Comparison of ENCODE assay signal across 32 mouse cellular contexts in the genomic region with DNA sequence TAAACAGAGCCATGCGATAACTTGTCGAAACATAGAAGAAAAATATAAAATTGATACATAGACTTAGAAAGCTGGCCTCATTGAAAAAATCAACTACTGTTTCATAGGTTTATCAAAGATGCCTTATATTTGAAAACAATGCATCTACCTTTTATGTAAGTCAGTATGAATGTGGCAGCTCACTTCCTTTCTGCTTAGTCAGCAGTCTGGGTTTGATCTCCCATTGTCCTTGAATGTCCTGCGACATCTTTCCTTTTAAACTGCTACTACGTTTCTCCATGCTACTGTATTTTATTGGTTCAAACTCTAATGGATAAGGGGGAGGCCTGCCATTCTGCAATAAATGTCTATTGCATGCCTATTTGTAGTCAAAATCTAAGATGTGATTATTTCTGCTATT.
"Had no signal": no experiment of that assay in that cellular context is flagged by ENCODE, and none has a peak within 500 bp of the region (broad histone marks: within the 10 kb centered on the region; RNA-seq: fewer than 3 reads in every experiment).

No protein-coding gene starts in this region.

- H3K4me2 ChIP-seq: limb, embryonic 12.5 days; limb, embryonic 13.5 days; limb, embryonic 15.5 days; liver, embryonic 11.5 days; liver, embryonic 12.5 days; liver, embryonic 13.5 days; liver, embryonic 15.5 days; lung, embryonic 14.5 days; lung, embryonic 15.5 days; midbrain, embryonic 11.5 days; midbrain, embryonic 12.5 days; midbrain, embryonic 13.5 days; midbrain, embryonic 15.5 days; neural tube, embryonic 12.5 days had no signal

- H3K27ac ChIP-seq: limb, embryonic 10.5 days; limb, embryonic 12.5 days; limb, embryonic 13.5 days; limb, embryonic 15.5 days; liver, embryonic 12.5 days; liver, embryonic 13.5 days; liver, embryonic 14.5 days; liver, embryonic 15.5 days; lung, embryonic 15.5 days; macrophage; midbrain, embryonic 10.5 days; midbrain, embryonic 12.5 days; midbrain, embryonic 13.5 days; midbrain, embryonic 15.5 days; neural tube, embryonic 12.5 days had no signal

- H3K4me3 ChIP-seq: limb, embryonic 10.5 days; limb, embryonic 12.5 days; limb, embryonic 13.5 days; limb, embryonic 15.5 days; liver, embryonic 12.5 days; liver, embryonic 13.5 days; liver, embryonic 15.5 days; lung, embryonic 15.5 days; megakaryocyte, embryonic 14.5 days; midbrain, embryonic 10.5 days; midbrain, embryonic 12.5 days; midbrain, embryonic 13.5 days; midbrain, embryonic 15.5 days; myocyte; neural tube, embryonic 12.5 days had no signal

- H3K36me3 ChIP-seq: limb, embryonic 10.5 days; limb, embryonic 12.5 days; limb, embryonic 13.5 days; limb, embryonic 15.5 days; liver, embryonic 12.5 days; liver, embryonic 13.5 days; liver, embryonic 15.5 days; lung, embryonic 15.5 days; midbrain, embryonic 10.5 days; midbrain, embryonic 12.5 days; midbrain, embryonic 13.5 days; midbrain, embryonic 15.5 days; neural tube, embryonic 12.5 days had no signal

- H3K9me3 ChIP-seq: limb, embryonic 10.5 days; limb, embryonic 12.5 days; limb, embryonic 13.5 days; limb, embryonic 15.5 days; liver, embryonic 12.5 days; liver, embryonic 13.5 days; liver, embryonic 15.5 days; lung, embryonic 15.5 days; megakaryocyte, embryonic 14.5 days; midbrain, embryonic 10.5 days; midbrain, embryonic 12.5 days; midbrain, embryonic 13.5 days; midbrain, embryonic 15.5 days; neural tube, embryonic 12.5 days had no signal

- H3K9ac ChIP-seq: limb, embryonic 12.5 days; limb, embryonic 13.5 days; limb, embryonic 15.5 days; liver, embryonic 12.5 days; liver, embryonic 13.5 days; liver, embryonic 14.5 days; liver, embryonic 15.5 days; liver, postnatal 0 days; lung, embryonic 14.5 days; lung, embryonic 15.5 days; midbrain, embryonic 12.5 days; midbrain, embryonic 13.5 days; midbrain, embryonic 15.5 days; neural tube, embryonic 12.5 days had no signal

- ATAC-seq: liver, embryonic 12.5 days; liver, postnatal 0 days; lung, postnatal 0 days; midbrain, embryonic 13.5 days; midbrain, embryonic 15.5 days; midbrain, embryonic 16.5 days had no signal

- H3K4me1 ChIP-seq: limb, embryonic 10.5 days; limb, embryonic 12.5 days; limb, embryonic 13.5 days; limb, embryonic 15.5 days; liver, embryonic 12.5 days; liver, embryonic 13.5 days; liver, embryonic 15.5 days; lung, embryonic 15.5 days; megakaryocyte, embryonic 14.5 days; midbrain, embryonic 10.5 days; midbrain, embryonic 12.5 days; midbrain, embryonic 13.5 days; midbrain, embryonic 15.5 days; neural tube, embryonic 12.5 days had no signal

- H3K27me3 ChIP-seq: limb, embryonic 12.5 days; limb, embryonic 13.5 days; limb, embryonic 15.5 days; liver, embryonic 12.5 days; liver, embryonic 13.5 days; liver, embryonic 15.5 days; lung, embryonic 15.5 days; megakaryocyte, embryonic 14.5 days; midbrain, embryonic 12.5 days; midbrain, embryonic 13.5 days; midbrain, embryonic 15.5 days; neural tube, embryonic 12.5 days had no signal

- DNase-seq: left cerebral cortex, postnatal 4 days; liver; liver, embryonic 13.5 days; liver, postnatal 0 days; lung, adult 18-20 months; lung, adult 2 months; lung, embryonic 14.5 days; lung, postnatal 10 days; lung, postnatal 14 days; lung, postnatal 36 days; lung, postnatal 4 days; midbrain, embryonic 14.5 days had no signal
